Mouse (Mus musculus): Measurements from ENCODE around the gene Neurog1. TPM values are rescaled to one million over a fixed set of nuclear protein-coding genes. Genes with fewer than 3 reads are reported as not detected.

Neurog1 gene
- polyA plus RNA-seq (2012; rRNA removed) = not detected in 2 replicates

GRCm38 (mm10) chr13:56251924-56252619 is at the start of gene Neurog1:
TSS of gene Neurog1 (minus strand) at chr13:56252163.

GRCm38 (mm10) chr13:56295943-56296658 is 44.1 kb upstream of the Neurog1 start, which contains the start of gene Cxcl14:
TSS of gene Cxcl14 (minus strand) at chr13:56296551.

Other genes with a start within 250 kb of the Neurog1 start
- gene H2afy, start 115.8 kb downstream of the Neurog1 start, polyA plus RNA-seq (2012; rRNA removed) = 178 and 181 TPM in 2 replicates
- gene Tifab, start 73.3 kb downstream of the Neurog1 start, polyA plus RNA-seq (2012; rRNA removed) = 3.2 and 3.7 TPM in 2 replicates
- 224 and 380 TPM in 2 replicates for gene Cxcl14, start 44.4 kb upstream of the Neurog1 start, polyA plus RNA-seq (2012; rRNA removed)
- not detected in 2 replicates for gene Gm3045, start 174.4 kb upstream of the Neurog1 start, polyA plus RNA-seq (2012; rRNA removed)
- 22.8 and 36.1 TPM in 2 replicates for gene Slc25a48, start 186.2 kb upstream of the Neurog1 start, polyA plus RNA-seq (2012; rRNA removed)
- not detected in 2 replicates for gene Il9, start 230.1 kb upstream of the Neurog1 start, polyA plus RNA-seq (2012; rRNA removed)